Mouse (Mus musculus): ENCODE results near the gene Dbp.

DNA sequence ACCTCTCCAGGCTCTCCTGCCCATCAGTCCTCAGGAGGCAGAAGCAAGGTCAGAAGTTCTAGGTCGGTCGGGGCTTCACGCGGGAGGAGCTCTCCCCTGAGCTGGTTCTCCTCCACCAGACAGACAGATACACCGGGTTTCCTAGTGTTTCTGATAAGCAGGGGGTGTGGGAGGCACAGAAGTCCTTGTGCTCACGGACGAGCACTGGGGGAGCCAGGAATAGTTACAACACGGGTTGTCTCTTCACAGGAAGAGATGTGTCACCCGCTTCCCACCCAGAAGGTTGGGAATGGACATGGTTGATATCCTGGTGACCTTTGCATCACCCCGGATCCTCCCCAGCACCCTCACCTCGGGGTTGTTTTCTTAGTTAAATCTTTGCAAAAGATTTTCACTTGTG is 15.1 kb upstream of the Dbp start:
- TF ChIP-seq POLR2A (IDR thresholded peaks at IDR 0.05; ENCODE audit: low read depth, low read length) (no peak), USF1 (IDR thresholded peaks at IDR 0.05; ENCODE audit: low read depth, low read length) (no peak)
